Mouse (Mus musculus): ENCODE measurements around the gene Rhot2. TPM values are rescaled to one million over a fixed set of nuclear protein-coding genes. Genes with fewer than 3 reads are reported as not detected.

Rhot2 gene
- 4.0 TPM for polyA plus RNA-seq (2014; fragmentation: Illumina TruSeq; extraction: RNeasy Lipid Tissue Mini Kit (QIAGEN cat#74804); ENCODE audit: low read depth, low replicate concordance)

GRCm38 (mm10) chr17:25844396-25844901, at the start of gene Rhot2:
TSS of gene Rhot2 (minus strand) at chr17:25844851.

DNA sequence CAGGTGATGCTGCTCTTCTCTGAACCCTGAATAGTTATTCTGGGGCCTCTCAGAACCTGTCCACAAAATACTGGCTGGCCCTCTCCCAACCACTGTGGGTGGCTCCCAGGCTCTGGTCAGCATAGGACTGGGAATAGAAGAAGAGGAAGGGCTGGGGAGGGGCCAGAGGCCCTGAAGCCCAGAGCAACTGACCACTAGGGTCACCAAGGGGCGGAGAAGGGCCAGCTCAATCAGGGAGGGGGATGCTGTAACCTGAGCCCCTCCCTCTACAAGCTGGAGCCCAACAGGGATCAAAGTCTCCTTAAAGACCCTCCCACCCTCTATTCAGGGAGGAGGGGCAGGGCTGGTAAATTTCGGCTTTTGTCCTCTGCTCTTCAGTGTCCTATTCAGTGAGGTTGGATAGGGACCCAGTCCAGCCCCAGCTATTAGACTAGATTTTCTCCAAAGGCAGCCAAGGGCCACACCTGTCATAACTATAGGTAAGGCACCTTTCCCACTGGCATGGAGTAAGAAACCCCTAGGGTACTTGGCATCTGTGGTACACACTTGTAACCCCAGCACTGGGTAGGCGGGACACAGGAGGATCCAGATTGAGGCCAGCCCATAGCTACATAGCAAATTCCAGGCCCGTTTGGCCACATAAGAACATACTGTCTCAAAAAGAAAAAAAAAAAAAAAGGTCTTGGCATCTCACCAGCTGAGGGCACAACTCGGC, 35.7 kb upstream of the Rhot2 start, which contains the start of gene Wfikkn1:
TSS of gene Wfikkn1 (minus strand) at position 663 of the 715 bp plus-strand sequence.

DNA sequence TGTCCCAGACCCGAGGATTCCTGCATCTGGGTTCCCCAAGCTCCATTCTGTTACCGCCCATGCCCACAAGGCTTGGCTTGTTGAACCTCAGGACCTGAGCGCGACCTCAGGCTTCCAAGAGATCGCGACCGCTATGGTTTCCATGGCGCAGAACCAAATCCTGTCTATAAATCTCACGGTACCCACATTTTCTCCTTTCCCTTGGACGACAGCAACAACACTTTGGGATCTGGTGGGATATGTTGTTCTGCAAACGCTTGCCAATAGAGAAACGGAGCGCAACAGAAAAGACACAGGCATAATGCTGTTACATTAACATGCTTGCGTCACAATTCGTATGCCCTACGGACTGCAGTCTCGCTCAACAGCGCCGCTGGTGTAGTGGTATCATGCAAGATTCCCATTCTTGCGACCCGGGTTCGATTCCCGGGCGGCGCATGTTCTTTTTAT, 30.1 kb upstream of the Rhot2 start, which contains the start of gene Mettl26:
TSS of gene Mettl26 (plus strand) at position 354 of the 450 bp plus-strand sequence.

GRCm38 (mm10) chr17:25868601-25869191, 24.0 kb upstream of the Rhot2 start, which contains the start of gene Mcrip2:
TSS of gene Mcrip2 (minus strand) at chr17:25868764.

DNA sequence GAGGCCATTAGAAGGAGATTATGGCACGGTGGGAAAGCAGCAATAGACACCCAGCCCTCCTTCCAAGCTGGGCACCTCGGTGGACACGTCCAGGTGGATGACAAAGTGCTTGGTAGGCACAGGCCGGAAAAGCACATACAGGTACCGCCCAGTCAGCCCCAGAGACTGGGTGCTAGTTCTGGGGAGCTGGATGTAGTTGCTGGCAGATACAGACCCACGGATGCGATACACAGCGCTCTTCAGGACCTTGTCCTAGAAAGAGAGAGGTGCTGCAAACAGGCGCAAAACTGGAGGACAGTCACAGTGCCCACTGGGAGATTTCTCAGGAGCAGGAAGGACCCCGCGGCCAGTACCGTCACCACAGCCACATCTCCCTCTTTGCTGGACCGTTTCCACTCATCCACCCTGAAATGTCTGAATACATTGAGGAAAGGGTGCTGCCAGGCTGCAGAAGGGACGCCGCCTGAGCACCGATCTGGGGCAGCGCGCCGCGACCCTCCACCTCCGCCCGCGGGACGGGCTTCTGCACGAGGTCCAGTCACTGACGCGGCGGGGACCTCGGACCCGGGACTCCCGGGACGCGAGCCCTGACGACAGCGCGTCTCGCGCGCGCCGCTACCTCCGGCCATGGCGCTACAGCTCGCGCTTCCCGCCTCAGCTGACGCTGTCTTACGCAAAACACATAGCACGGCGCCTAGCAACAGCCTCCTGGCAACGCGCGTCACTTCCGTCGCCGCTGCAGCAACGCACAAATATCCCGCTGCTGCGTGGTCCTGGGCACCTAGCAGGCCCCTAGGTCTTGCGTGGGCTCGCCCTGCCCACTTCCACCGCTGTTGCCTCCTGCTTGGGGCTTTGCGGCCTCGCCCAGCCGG, 16.4 kb upstream of the Rhot2 start, which contains the start of gene Wdr90:
TSS of gene Wdr90 (minus strand) at position 670 of the 872 bp plus-strand sequence.

GRCm38 (mm10) chr17:25841117-25841880, 3.4 kb downstream of the Rhot2 start, which contains the start of gene Gm20683:
TSS of gene Gm20683 (minus strand) at chr17:25841763.

GRCm38 (mm10) chr17:25837076-25837410, 7.6 kb downstream of the Rhot2 start, which contains the start of gene Rhbdl1:
TSS of gene Rhbdl1 (minus strand) at chr17:25837295.

GRCm38 (mm10) chr17:25833291-25833663, 11.4 kb downstream of the Rhot2 start, which contains the start of gene Stub1:
TSS of gene Stub1 (minus strand) at chr17:25833404.

GRCm38 (mm10) chr17:25828712-25829557, 15.7 kb downstream of the Rhot2 start, which contains the start of gene Jmjd8:
TSS of gene Jmjd8 (plus strand) at chr17:25828867.

GRCm38 (mm10) chr17:25823452-25823851, 21.2 kb downstream of the Rhot2 start, which contains the start of gene Wdr24:
TSS of gene Wdr24 (plus strand) at chr17:25823627.

GRCm38 (mm10) chr17:25808789-25809605, 35.7 kb downstream of the Rhot2 start, which contains the start of gene Fbxl16:
TSS of gene Fbxl16 (plus strand) at chr17:25809085.

DNA sequence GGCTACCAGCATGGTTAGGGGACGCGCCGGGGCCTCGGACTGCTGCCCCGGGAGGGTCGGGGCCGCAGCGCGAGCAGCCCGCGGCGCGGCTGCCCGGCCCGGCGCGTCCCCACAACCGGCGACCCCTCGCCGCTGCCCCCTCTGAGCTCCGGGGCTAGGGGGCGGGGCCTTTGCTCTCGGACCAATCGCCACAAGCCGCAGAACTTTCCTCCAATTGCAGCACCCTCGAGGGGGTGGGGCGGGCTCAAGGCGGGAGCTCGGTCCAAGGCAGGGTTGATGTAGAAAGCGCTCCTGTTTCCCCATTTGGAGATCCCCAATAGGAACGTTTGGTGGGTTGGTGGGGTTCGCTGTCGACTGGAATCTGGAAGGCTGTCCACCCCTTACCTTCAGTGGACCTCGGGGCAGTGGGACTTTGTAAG, 47.7 kb downstream of the Rhot2 start, which contains the start of gene Metrn:
TSS of gene Metrn (minus strand) at position 186 of the 419 bp plus-strand sequence.

DNA sequence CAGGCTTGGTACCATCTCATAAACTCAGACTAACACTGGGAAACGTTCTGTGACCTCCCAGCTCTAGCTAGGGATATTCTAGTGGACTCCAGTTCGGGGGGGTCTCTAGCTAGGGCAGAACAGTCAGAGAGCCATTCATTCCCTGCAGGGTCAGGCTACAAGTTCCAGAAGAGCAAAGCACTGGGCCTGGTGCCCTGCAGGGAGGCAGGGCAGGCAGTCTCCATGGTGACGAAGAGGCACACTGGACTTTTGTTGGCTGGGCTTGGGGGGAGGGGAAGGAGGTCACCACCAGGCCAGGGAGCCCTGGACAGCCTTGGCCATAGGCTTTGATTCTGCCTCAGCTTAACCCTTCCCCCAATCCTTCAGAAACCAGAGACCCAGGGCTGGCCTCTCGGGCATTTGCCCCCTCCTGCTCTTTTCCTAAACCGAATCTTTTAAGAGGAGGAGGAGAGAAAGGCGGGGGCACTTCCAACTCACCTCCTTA, 49.0 kb downstream of the Rhot2 start, which contains the start of gene AC134908.4:
TSS of gene AC134908.4 (minus strand) at position 51 of the 484 bp plus-strand sequence.

DNA sequence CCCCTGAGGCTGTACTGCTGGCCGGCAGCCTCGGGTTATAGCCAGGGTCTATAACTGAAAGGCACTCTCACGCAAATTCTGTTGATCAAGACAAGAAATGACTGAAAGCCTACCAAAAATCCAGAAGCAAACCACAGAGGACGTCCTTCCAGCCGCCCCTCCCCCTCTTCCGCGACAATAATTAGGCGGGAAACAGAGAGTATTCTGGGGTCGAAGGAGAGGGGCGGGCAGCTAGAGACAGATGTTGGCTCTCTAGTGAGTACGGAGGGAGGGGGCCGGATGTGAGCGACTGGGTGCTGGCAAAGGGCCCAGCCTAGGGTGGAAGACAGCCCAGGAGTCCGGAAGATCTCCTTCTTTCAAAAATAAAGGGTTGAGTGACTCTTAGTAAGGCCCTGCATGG, 52.0 kb downstream of the Rhot2 start, which contains the start of gene Fam173a:
TSS of gene Fam173a (minus strand) at position 287 of the 400 bp plus-strand sequence.

Other genes with a start within 250 kb of the Rhot2 start
- gene Gng13, start 127.7 kb downstream of the Rhot2 start, polyA plus RNA-seq (2014; fragmentation: Illumina TruSeq; extraction: RNeasy Lipid Tissue Mini Kit (QIAGEN cat#74804); ENCODE audit: low read depth, low replicate concordance): not detected
- 1.6 TPM for gene Chtf18, start 117.4 kb downstream of the Rhot2 start, polyA plus RNA-seq (2014; fragmentation: Illumina TruSeq; extraction: RNeasy Lipid Tissue Mini Kit (QIAGEN cat#74804); ENCODE audit: low read depth, low replicate concordance)
- not detected for gene Rpusd1, start 117.2 kb downstream of the Rhot2 start, polyA plus RNA-seq (2014; fragmentation: Illumina TruSeq; extraction: RNeasy Lipid Tissue Mini Kit (QIAGEN cat#74804); ENCODE audit: low read depth, low replicate concordance)
- gene Mslnl, start 108.8 kb downstream of the Rhot2 start, polyA plus RNA-seq (2014; fragmentation: Illumina TruSeq; extraction: RNeasy Lipid Tissue Mini Kit (QIAGEN cat#74804); ENCODE audit: low read depth, low replicate concordance): not detected
- 0.22 TPM for gene Msln, start 90.5 kb downstream of the Rhot2 start, polyA plus RNA-seq (2014; fragmentation: Illumina TruSeq; extraction: RNeasy Lipid Tissue Mini Kit (QIAGEN cat#74804); ENCODE audit: low read depth, low replicate concordance)
- 1.4 TPM for gene Narfl, start 71.1 kb downstream of the Rhot2 start, polyA plus RNA-seq (2014; fragmentation: Illumina TruSeq; extraction: RNeasy Lipid Tissue Mini Kit (QIAGEN cat#74804); ENCODE audit: low read depth, low replicate concordance)
- gene Haghl, start 59.2 kb downstream of the Rhot2 start, polyA plus RNA-seq (2014; fragmentation: Illumina TruSeq; extraction: RNeasy Lipid Tissue Mini Kit (QIAGEN cat#74804); ENCODE audit: low read depth, low replicate concordance): 0.55 TPM
- gene Ccdc78, start 58.3 kb downstream of the Rhot2 start, polyA plus RNA-seq (2014; fragmentation: Illumina TruSeq; extraction: RNeasy Lipid Tissue Mini Kit (QIAGEN cat#74804); ENCODE audit: low read depth, low replicate concordance): 0.49 TPM
- gene Fam173a, start 52.0 kb downstream of the Rhot2 start, polyA plus RNA-seq (2014; fragmentation: Illumina TruSeq; extraction: RNeasy Lipid Tissue Mini Kit (QIAGEN cat#74804); ENCODE audit: low read depth, low replicate concordance): 0.43 TPM
- 0.35 TPM for gene AC134908.4, start 49.2 kb downstream of the Rhot2 start, polyA plus RNA-seq (2014; fragmentation: Illumina TruSeq; extraction: RNeasy Lipid Tissue Mini Kit (QIAGEN cat#74804); ENCODE audit: low read depth, low replicate concordance)
- gene Metrn, start 47.7 kb downstream of the Rhot2 start, polyA plus RNA-seq (2014; fragmentation: Illumina TruSeq; extraction: RNeasy Lipid Tissue Mini Kit (QIAGEN cat#74804); ENCODE audit: low read depth, low replicate concordance): 0.24 TPM
- gene Fbxl16, start 35.8 kb downstream of the Rhot2 start, polyA plus RNA-seq (2014; fragmentation: Illumina TruSeq; extraction: RNeasy Lipid Tissue Mini Kit (QIAGEN cat#74804); ENCODE audit: low read depth, low replicate concordance): 0.60 TPM
- 1.0 TPM for gene Wdr24, start 21.2 kb downstream of the Rhot2 start, polyA plus RNA-seq (2014; fragmentation: Illumina TruSeq; extraction: RNeasy Lipid Tissue Mini Kit (QIAGEN cat#74804); ENCODE audit: low read depth, low replicate concordance)
- 1.1 TPM for gene Jmjd8, start 16.0 kb downstream of the Rhot2 start, polyA plus RNA-seq (2014; fragmentation: Illumina TruSeq; extraction: RNeasy Lipid Tissue Mini Kit (QIAGEN cat#74804); ENCODE audit: low read depth, low replicate concordance)
- 3.4 TPM for gene Stub1, start 11.4 kb downstream of the Rhot2 start, polyA plus RNA-seq (2014; fragmentation: Illumina TruSeq; extraction: RNeasy Lipid Tissue Mini Kit (QIAGEN cat#74804); ENCODE audit: low read depth, low replicate concordance)
- gene Rhbdl1, start 7.6 kb downstream of the Rhot2 start, polyA plus RNA-seq (2014; fragmentation: Illumina TruSeq; extraction: RNeasy Lipid Tissue Mini Kit (QIAGEN cat#74804); ENCODE audit: low read depth, low replicate concordance): not detected
- not detected for gene Gm20683, start 3.1 kb downstream of the Rhot2 start, polyA plus RNA-seq (2014; fragmentation: Illumina TruSeq; extraction: RNeasy Lipid Tissue Mini Kit (QIAGEN cat#74804); ENCODE audit: low read depth, low replicate concordance)
- gene Wdr90, start 16.6 kb upstream of the Rhot2 start, polyA plus RNA-seq (2014; fragmentation: Illumina TruSeq; extraction: RNeasy Lipid Tissue Mini Kit (QIAGEN cat#74804); ENCODE audit: low read depth, low replicate concordance): 3.1 TPM
- gene Mcrip2, start 23.9 kb upstream of the Rhot2 start, polyA plus RNA-seq (2014; fragmentation: Illumina TruSeq; extraction: RNeasy Lipid Tissue Mini Kit (QIAGEN cat#74804); ENCODE audit: low read depth, low replicate concordance): 0.78 TPM
- 11.0 TPM for gene Mettl26, start 30.2 kb upstream of the Rhot2 start, polyA plus RNA-seq (2014; fragmentation: Illumina TruSeq; extraction: RNeasy Lipid Tissue Mini Kit (QIAGEN cat#74804); ENCODE audit: low read depth, low replicate concordance)
- gene Wfikkn1, start 36.0 kb upstream of the Rhot2 start, polyA plus RNA-seq (2014; fragmentation: Illumina TruSeq; extraction: RNeasy Lipid Tissue Mini Kit (QIAGEN cat#74804); ENCODE audit: low read depth, low replicate concordance): not detected
- gene Rab40c, start 74.9 kb upstream of the Rhot2 start, polyA plus RNA-seq (2014; fragmentation: Illumina TruSeq; extraction: RNeasy Lipid Tissue Mini Kit (QIAGEN cat#74804); ENCODE audit: low read depth, low replicate concordance): 1.7 TPM
- 4.1 TPM for gene Pigq, start 100.1 kb upstream of the Rhot2 start, polyA plus RNA-seq (2014; fragmentation: Illumina TruSeq; extraction: RNeasy Lipid Tissue Mini Kit (QIAGEN cat#74804); ENCODE audit: low read depth, low replicate concordance)
- not detected for gene Nhlrc4, start 100.1 kb upstream of the Rhot2 start, polyA plus RNA-seq (2014; fragmentation: Illumina TruSeq; extraction: RNeasy Lipid Tissue Mini Kit (QIAGEN cat#74804); ENCODE audit: low read depth, low replicate concordance)
- not detected for gene A930017K11Rik, start 107.7 kb upstream of the Rhot2 start, polyA plus RNA-seq (2014; fragmentation: Illumina TruSeq; extraction: RNeasy Lipid Tissue Mini Kit (QIAGEN cat#74804); ENCODE audit: low read depth, low replicate concordance)
- 0.77 TPM for gene Capn15, start 140.9 kb upstream of the Rhot2 start, polyA plus RNA-seq (2014; fragmentation: Illumina TruSeq; extraction: RNeasy Lipid Tissue Mini Kit (QIAGEN cat#74804); ENCODE audit: low read depth, low replicate concordance)
- 5.5 TPM for gene Rab11fip3, start 224.7 kb upstream of the Rhot2 start, polyA plus RNA-seq (2014; fragmentation: Illumina TruSeq; extraction: RNeasy Lipid Tissue Mini Kit (QIAGEN cat#74804); ENCODE audit: low read depth, low replicate concordance)
- gene Decr2, start 245.5 kb upstream of the Rhot2 start, polyA plus RNA-seq (2014; fragmentation: Illumina TruSeq; extraction: RNeasy Lipid Tissue Mini Kit (QIAGEN cat#74804); ENCODE audit: low read depth, low replicate concordance): 4.7 TPM